Mouse (Mus musculus) heart, embryonic 11.5 days (tissue): ENCODE measurements around the gene Zfp961. TPM values are rescaled to one million over a fixed set of nuclear protein-coding genes. Genes with fewer than 3 reads are reported as not detected.

Source experiments
- polyA plus RNA-seq: library from polyadenylated mRNA; unstranded; fragments of >200 nt; fragmentation: Nextera tagmentation; extraction: Ambion mirVana; gene quantifications from 2 replicates; pipeline ENCODE4 v1.2.1, GENCODE M21; 2014

The Zfp961 gene
- polyA plus RNA-seq, 1 experiment from 2014 or later: 15.2 TPM

Other genes starting within 250 kb of the Zfp961 start
- 1.4 and 1.8 TPM in 2 replicates for gene B3gnt3, start 249.2 kb upstream of the Zfp961 start, polyA plus RNA-seq
- gene Fcho1, start 225.3 kb upstream of the Zfp961 start, polyA plus RNA-seq: 0.83 and 1.2 TPM in 2 replicates
- 5.6 and 5.9 TPM in 2 replicates for gene Zfp709, start 69.0 kb upstream of the Zfp961 start, polyA plus RNA-seq
- gene Zfp882, start 42.4 kb upstream of the Zfp961 start, polyA plus RNA-seq: 2.4 and 3.1 TPM in 2 replicates
- gene Zfp617, start 42.4 kb upstream of the Zfp961 start, polyA plus RNA-seq: 34.4 and 36.4 TPM in 2 replicates
- 0.30 and 0.39 TPM in 2 replicates for gene Cyp4f18, start 58.6 kb downstream of the Zfp961 start, polyA plus RNA-seq
- gene Olfr372, start 90.2 kb downstream of the Zfp961 start, polyA plus RNA-seq: not detected in 2 replicates
- gene Olfr373, start 132.1 kb downstream of the Zfp961 start, polyA plus RNA-seq: not detected in 2 replicates
- 0.23 TPM in 1 of 2 replicates, not detected in the other for gene Olfr374, start 156.0 kb downstream of the Zfp961 start, polyA plus RNA-seq
- gene Tpm4, start 183.9 kb downstream of the Zfp961 start, polyA plus RNA-seq: 405 and 429 TPM in 2 replicates
- gene Rab8a, start 210.2 kb downstream of the Zfp961 start, polyA plus RNA-seq: 65.5 and 71.6 TPM in 2 replicates
- 0.11 TPM in 1 of 2 replicates, not detected in the other for gene Hsh2d, start 238.6 kb downstream of the Zfp961 start, polyA plus RNA-seq